Mouse (Mus musculus): ENCODE data around the gene Ank. TPM values are rescaled to one million over a fixed set of nuclear protein-coding genes. Genes with fewer than 3 reads are reported as not detected.
"Not testable (repeated sequence)": the region's sequence is repeated elsewhere in the genome, so short reads cannot be mapped to it uniquely, and the experiment has no call there.

The Ank gene
- total RNA-seq, 2 experiments from 2014 or later: 107 to 112 TPM

GRCm38 (mm10) chr15:27463876-27464275 lies 2.6 kb upstream of the Ank start:
- intact Hi-C loops (cut with DNase I): loop anchor here (5.0 kb wide), 1 partner anchor 142 kb away; no protein-coding TSS in a partner anchor
- DNase-seq: no peak

- intact Hi-C loops (cut with DNase I): loop anchor here (5.0 kb wide), 3 partner anchors 37 to 107 kb away; no protein-coding TSS in a partner anchor
- DNase-seq: no peak
These were observed 979 bp upstream of the Ank start for GRCm38 (mm10) chr15:27465391-27466005.

- no peak for DNase-seq
- intact Hi-C loops (cut with DNase I): loop anchor here (5.0 kb wide), 3 partner anchors 35 to 105 kb away; no protein-coding TSS in a partner anchor
These were observed 609 bp downstream of the Ank start for GRCm38 (mm10) chr15:27467081-27467491.

GRCm38 (mm10) chr15:27467641-27468040 lies 1.2 kb downstream of the Ank start:
- DNase-seq: no peak
- intact Hi-C loops (cut with DNase I): loop anchor here (5.0 kb wide), 3 partner anchors 35 to 105 kb away; no protein-coding TSS in a partner anchor

- DNase-seq: no peak
- intact Hi-C loops (cut with DNase I): loop anchor here (5.0 kb wide), 3 partner anchors 33 to 103 kb away; no protein-coding TSS in a partner anchor
These were observed 2.5 kb downstream of the Ank start for GRCm38 (mm10) chr15:27468822-27469488.

- intact Hi-C loops (cut with DNase I); DNase-seq: not testable (repeated sequence)
These were observed 3.9 kb downstream of the Ank start for GRCm38 (mm10) chr15:27470346-27470745.

- no peak for DNase-seq
- intact Hi-C loops (cut with DNase I): no loop called here
These were observed 5.8 kb downstream of the Ank start for GRCm38 (mm10) chr15:27472315-27472714.

GRCm38 (mm10) chr15:27475988-27476387 lies 9.5 kb downstream of the Ank start:
- DNase-seq: peak in 1 of 2 experiments; percentile 31
- intact Hi-C loops (cut with DNase I): no loop called here

- no peak for DNase-seq
- intact Hi-C loops (cut with DNase I): no loop called here
These were observed 10.2 kb downstream of the Ank start for GRCm38 (mm10) chr15:27476671-27477070.

GRCm38 (mm10) chr15:27477159-27477558 lies 10.7 kb downstream of the Ank start:
- DNase-seq: no peak
- intact Hi-C loops (cut with DNase I): no loop called here

- intact Hi-C loops (cut with DNase I): no loop called here
- DNase-seq: no peak
These were observed 11.2 kb downstream of the Ank start for GRCm38 (mm10) chr15:27477630-27478029.

- no peak for DNase-seq
- intact Hi-C loops (cut with DNase I): loop anchor here (5.0 kb wide), 2 partner anchors 82 to 97 kb away; no protein-coding TSS in a partner anchor
These were observed 14.0 kb downstream of the Ank start for GRCm38 (mm10) chr15:27480333-27481015.

- DNase-seq: no peak
- intact Hi-C loops (cut with DNase I): loop anchor here (5.0 kb wide), 2 partner anchors 80 to 95 kb away; no protein-coding TSS in a partner anchor
These were observed 15.5 kb downstream of the Ank start for GRCm38 (mm10) chr15:27481956-27482355.

GRCm38 (mm10) chr15:27483183-27483582 lies 16.7 kb downstream of the Ank start:
- intact Hi-C loops (cut with DNase I): loop anchor here (5.0 kb wide), 2 partner anchors 79 to 94 kb away; no protein-coding TSS in a partner anchor
- no peak for DNase-seq

- intact Hi-C loops (cut with DNase I): no loop called here
- no peak for DNase-seq
These were observed 19.2 kb downstream of the Ank start for GRCm38 (mm10) chr15:27485567-27486278.

GRCm38 (mm10) chr15:27486279-27486618 lies 19.8 kb downstream of the Ank start:
- intact Hi-C loops (cut with DNase I): no loop called here
- DNase-seq: no peak

- intact Hi-C loops (cut with DNase I): no loop called here
- no peak for DNase-seq
These were observed 20.6 kb downstream of the Ank start for GRCm38 (mm10) chr15:27487059-27487458.

- intact Hi-C loops (cut with DNase I): no loop called here
These were observed 21.6 kb downstream of the Ank start for GRCm38 (mm10) chr15:27488042-27488441.

GRCm38 (mm10) chr15:27490676-27491075 lies 24.2 kb downstream of the Ank start:
- DNase-seq: no peak
- intact Hi-C loops (cut with DNase I): no loop called here

More at GRCm38 (mm10) chr15:27488042-27488441, 21.6 kb downstream of the Ank start:
- no peak for DNase-seq

- intact Hi-C loops (cut with DNase I): no loop called here
- DNase-seq: no peak
These were observed 25.1 kb downstream of the Ank start for GRCm38 (mm10) chr15:27491425-27492070.
